Mouse (Mus musculus) C2C12 (cell line): ENCODE data around the gene Slc10a6.

ENCODE experiments used
- CEBPB ChIP-seq: IDR thresholded peaks from one replicate; pipeline ENCODE4 v1.6.1; 2011; ENCODE audit warnings: low read depth, mild to moderate bottlenecking, control low read depth, moderate library complexity
- CTCF ChIP-seq: IDR thresholded peaks from one replicate; pipeline ENCODE4 v1.5.1; 2011; ENCODE audit not compliant: control insufficient read depth, insufficient read depth, insufficient read length
- FOSL1 ChIP-seq: IDR thresholded peaks from one replicate; pipeline ENCODE4 v1.8.0; 2011; ENCODE audit warnings: mild to moderate bottlenecking, low read length; ENCODE audit not compliant: poor library complexity, insufficient read depth, severe bottlenecking
- MAX ChIP-seq: IDR thresholded peaks from one replicate; pipeline ENCODE4 v1.6.1; 2011; ENCODE audit warnings: mild to moderate bottlenecking, control low read depth
- MYOD1 ChIP-seq: IDR thresholded peaks from one replicate; pipeline ENCODE4 v1.6.1; 2011; ENCODE audit warnings: low read depth; ENCODE audit not compliant: control insufficient read depth, insufficient read length
- USF1 ChIP-seq: IDR thresholded peaks from one replicate; pipeline ENCODE4 v1.6.1; 2011; ENCODE audit warnings: low read depth, mild to moderate bottlenecking, control low read depth, moderate library complexity

GRCm38 (mm10) chr5:103658921-103659320 lies 29.7 kb upstream of the Slc10a6 start:
- TF ChIP-seq USF1 (no peak), CTCF (no peak), MYOD1 (no peak), FOSL1 (no peak), MAX (no peak), CEBPB (no peak)
